In the genomic region with DNA sequence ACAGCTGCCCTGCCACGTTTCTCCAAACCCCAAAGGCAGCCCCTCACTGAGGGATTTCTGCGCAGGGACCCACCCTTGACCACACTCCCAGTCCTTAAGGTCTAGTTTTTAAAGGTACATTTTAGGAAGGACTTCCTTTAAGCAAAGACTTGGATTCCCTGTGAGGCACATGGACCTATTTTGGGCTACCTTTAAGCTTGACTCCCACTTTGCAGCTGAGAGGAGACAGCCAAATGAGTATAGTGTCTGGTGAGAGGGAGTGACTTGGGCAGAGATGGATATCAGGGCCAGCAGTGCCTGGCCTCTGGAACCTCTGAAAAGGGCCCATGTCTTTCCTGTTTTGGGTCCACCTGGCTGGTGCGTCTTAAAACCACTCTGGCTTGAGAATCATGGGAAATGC, we compare ENCODE assay signal across 9 mouse cellular contexts. TPM values are rescaled to one million over a fixed set of nuclear protein-coding genes. Genes with fewer than 3 reads are reported as not detected.
DNase-seq lines count a peak whose midpoint lies in the region; ATAC-seq and TF ChIP-seq lines count a peak whose summit lies in the region.
"Had no signal": no experiment of that assay in that cellular context is flagged by ENCODE, and none has a peak within 500 bp of the region (broad histone marks: within the 10 kb centered on the region; RNA-seq: fewer than 3 reads in every experiment).

No protein-coding gene starts in this region.

- peak overlapping the region; percentile 89 for H3K4me2 ChIP-seq in heart, embryonic 12.5 days
- H3K4me2 ChIP-seq in hindbrain, embryonic 12.5 days (replicated peaks): peak overlapping the region; percentile 67
- H3K4me2 ChIP-seq in midbrain, embryonic 11.5 days: peak overlapping the region; percentile 73

- peaks cover 63% of the 10 kb centered on the region for H3K36me3 ChIP-seq in heart, embryonic 12.5 days
- peaks cover 27% of the 10 kb centered on the region; the same call in 1 of the 2 replicates for H3K36me3 ChIP-seq in ES-E14 (ENCODE audit: control insufficient read depth, insufficient read depth, low read length, poor library complexity, severe bottlenecking)
- peaks cover 84% of the 10 kb centered on the region for H3K36me3 ChIP-seq in hindbrain, embryonic 12.5 days
- H3K36me3 ChIP-seq in midbrain, embryonic 11.5 days (ENCODE audit: control insufficient read depth, insufficient read depth, low read length): peaks cover 28% of the 10 kb centered on the region

- H3K27ac ChIP-seq in heart, embryonic 12.5 days (ENCODE audit: poor library complexity, severe bottlenecking): no peak overlapping the region
- H3K27ac ChIP-seq in ES-E14 (ENCODE audit: insufficient read depth, low read depth, low read length, poor library complexity, severe bottlenecking): no peak overlapping the region
- H3K27ac ChIP-seq in hindbrain, embryonic 12.5 days: peak overlapping the region; percentile 48; the same call in 1 of the 2 replicates
- no peak overlapping the region for H3K27ac ChIP-seq in midbrain, embryonic 11.5 days (ENCODE audit: low read depth, low read length)

- peak overlapping the region; percentile 52 for H3K4me3 ChIP-seq in heart, embryonic 12.5 days
- H3K4me3 ChIP-seq in ES-E14 (ENCODE audit: insufficient read depth in 1 of 2, low read depth in 1 of 2, low read length in 2 of 2, poor library complexity in 1 of 2, severe bottlenecking in 1 of 2): peak overlapping the region; percentile 59 to 89
- H3K4me3 ChIP-seq in hindbrain, embryonic 12.5 days: peak overlapping the region; percentile 33
- peak overlapping the region; percentile 37 for H3K4me3 ChIP-seq in midbrain, embryonic 11.5 days (ENCODE audit: low read depth, low read length)
- H3K4me3 ChIP-seq: myocyte had no signal

- peak overlapping the region; percentile 65 for H3K9ac ChIP-seq in heart, embryonic 12.5 days
- peak overlapping the region; percentile 84 for H3K9ac ChIP-seq in ES-E14 (ENCODE audit: insufficient read depth, low read depth, low read length, poor library complexity, severe bottlenecking)
- H3K9ac ChIP-seq in hindbrain, embryonic 12.5 days: peak overlapping the region; percentile 65
- peak overlapping the region; percentile 66 for H3K9ac ChIP-seq in midbrain, embryonic 11.5 days (ENCODE audit: low read length)

- peaks cover 20% of the 10 kb centered on the region for H3K27me3 ChIP-seq in heart, embryonic 12.5 days (replicated peaks)
- H3K27me3 ChIP-seq in hindbrain, embryonic 12.5 days: peaks cover 18% of the 10 kb centered on the region; the same call in 1 of the 2 replicates
- peaks cover 6% of the 10 kb centered on the region; the same call in 1 of the 2 replicates for H3K27me3 ChIP-seq in midbrain, embryonic 11.5 days (ENCODE audit: control insufficient read depth, insufficient read depth, low read length)

- WGBS in heart, embryonic 12.5 days: 28% methylated on average over 3 of the region's 3 CpGs
- WGBS in hindbrain, embryonic 12.5 days: 27% methylated on average over 3 of the region's 3 CpGs
- WGBS in midbrain, embryonic 11.5 days: 38% methylated on average over 3 of the region's 3 CpGs

- in situ Hi-C loops in ES-E14 (cut with MboI; ENCODE audit: low sequenced_read_pairs in 2 of 2, unreplicated experiment in 2 of 2): no loop called here

- no peak for DNase-seq in heart, adult 18-20 months
- DNase-seq in ES-E14 (ENCODE audit: low read depth, low spot score): no peak
- DNase-seq in midbrain, embryonic 11.5 days (ENCODE audit: low spot score, missing footprints): no peak
- DNase-seq in right cerebral cortex, postnatal 4 days: no peak
- no peak for DNase-seq in ovary, postnatal 10 days (ENCODE audit: low spot score)
- DNase-seq in layer of hippocampus, adult 18-20 months (ENCODE audit: low spot score in 2 of 2): no peak

- H3K9me3 ChIP-seq in heart, embryonic 12.5 days (replicated peaks): no peaks in the 10 kb centered on the region
- no peaks in the 10 kb centered on the region for H3K9me3 ChIP-seq in ES-E14 (ENCODE audit: control insufficient read depth, insufficient read depth, low read depth, low read length)
- no peaks in the 10 kb centered on the region for H3K9me3 ChIP-seq in hindbrain, embryonic 12.5 days (replicated peaks)
- no peaks in the 10 kb centered on the region for H3K9me3 ChIP-seq in midbrain, embryonic 11.5 days (ENCODE audit: control insufficient read depth, low read length)

- ATAC-seq in heart, embryonic 12.5 days (ENCODE audit: insufficient number of reproducible peaks, low FRiP score): no peak
- ATAC-seq in hindbrain, embryonic 12.5 days (ENCODE audit: low FRiP score): no peak
- ATAC-seq in midbrain, embryonic 11.5 days (ENCODE audit: low FRiP score): no peak; the same call in 1 of the 2 replicates

- H3K4me1 ChIP-seq in heart, embryonic 12.5 days (replicated peaks): peaks cover 18% of the 10 kb centered on the region
- peaks cover 2 to 17% of the 10 kb centered on the region in 2 experiments; a peak in 1 of 4 replicates for H3K4me1 ChIP-seq in ES-E14 (ENCODE audit: control insufficient read depth in 2 of 2, insufficient read depth in 2 of 2, low read length in 2 of 2, poor library complexity in 1 of 2)
- H3K4me1 ChIP-seq in hindbrain, embryonic 12.5 days: peaks cover 15% of the 10 kb centered on the region
- H3K4me1 ChIP-seq in midbrain, embryonic 11.5 days (ENCODE audit: control insufficient read depth, insufficient read depth, low read length): peaks cover 14% of the 10 kb centered on the region

TF ChIP-seq in ES-E14, 5 proteins besides CTCF, POLR2A, EP300 and RAD21:
- TF ChIP-seq ZNF384 (IDR thresholded peaks at IDR 0.05; ENCODE audit: low read depth, low read length) (no peak), MAFK (IDR thresholded peaks at IDR 0.05; ENCODE audit: insufficient read depth, low read depth, low read length) (no peak), ZC3H11A (IDR thresholded peaks at IDR 0.05; ENCODE audit: borderline replicate concordance, low read depth, low read length) (no peak), HCFC1 (IDR thresholded peaks at IDR 0.05; ENCODE audit: borderline replicate concordance, insufficient read depth, low read length) (no peak), CHD2 (IDR thresholded peaks at IDR 0.05; ENCODE audit: low read depth, low read length) (no peak)

RNA-seq across cellular contexts. Expression of gene Ptprs, which starts 50.3 kb away (rescaled TPM):
- polyA plus RNA-seq in heart, embryonic 12.5 days (2016; fragmentation: Nextera tagmentation; extraction: Ambion mirVana): 86.8 and 90.2 TPM in 2 replicates
- total RNA-seq in heart, adult 18-20 months (2021): 10 to 100 TPM; 50.3 to 54.3 TPM
- 128 and 197 TPM in 2 replicates for total RNA-seq in ES-E14 (2012; rRNA removed)
- 316 and 326 TPM in 2 replicates for polyA plus RNA-seq in hindbrain, embryonic 12.5 days (2016; fragmentation: Nextera tagmentation; extraction: Ambion mirVana)
- polyA plus RNA-seq in midbrain, embryonic 11.5 days (2014; fragmentation: Nextera tagmentation; extraction: Ambion mirVana): 115 and 125 TPM in 2 replicates
- total RNA-seq in layer of hippocampus, adult 18-20 months (2021): 100 to 1,000 TPM; 608 to 624 TPM
